Mouse (Mus musculus): ENCODE measurements at regions not wholly inside any gene's neighbourhood (a gene's known extent, or its start where the extent isn't known, plus 50 kb on each side); places are given as distances from the start of the nearest gene placed in this dataset.

GRCm38 (mm10) chr14:45773326-45773725 lies 115.4 kb upstream of the Ddhd1 start:
- no peak for TF ChIP-seq CTCF (IDR thresholded peaks at IDR 0.05; ENCODE audit: low read depth)
- no peak for TF ChIP-seq EP300 (IDR thresholded peaks at IDR 0.05; ENCODE audit: low read depth)
